Mouse (Mus musculus) layer of hippocampus, adult 11-12 months (tissue): ENCODE results near the gene Lrfn1.
"Not testable (repeated sequence)": the region's sequence is repeated elsewhere in the genome, so short reads cannot be mapped to it uniquely, and the experiment has no call there.

Experiments used
- DNase-seq: peaks from one replicate; pipeline ENCODE4 v3.0.0; 2022; ENCODE audit warnings: low spot score

The Lrfn1 gene

DNA sequence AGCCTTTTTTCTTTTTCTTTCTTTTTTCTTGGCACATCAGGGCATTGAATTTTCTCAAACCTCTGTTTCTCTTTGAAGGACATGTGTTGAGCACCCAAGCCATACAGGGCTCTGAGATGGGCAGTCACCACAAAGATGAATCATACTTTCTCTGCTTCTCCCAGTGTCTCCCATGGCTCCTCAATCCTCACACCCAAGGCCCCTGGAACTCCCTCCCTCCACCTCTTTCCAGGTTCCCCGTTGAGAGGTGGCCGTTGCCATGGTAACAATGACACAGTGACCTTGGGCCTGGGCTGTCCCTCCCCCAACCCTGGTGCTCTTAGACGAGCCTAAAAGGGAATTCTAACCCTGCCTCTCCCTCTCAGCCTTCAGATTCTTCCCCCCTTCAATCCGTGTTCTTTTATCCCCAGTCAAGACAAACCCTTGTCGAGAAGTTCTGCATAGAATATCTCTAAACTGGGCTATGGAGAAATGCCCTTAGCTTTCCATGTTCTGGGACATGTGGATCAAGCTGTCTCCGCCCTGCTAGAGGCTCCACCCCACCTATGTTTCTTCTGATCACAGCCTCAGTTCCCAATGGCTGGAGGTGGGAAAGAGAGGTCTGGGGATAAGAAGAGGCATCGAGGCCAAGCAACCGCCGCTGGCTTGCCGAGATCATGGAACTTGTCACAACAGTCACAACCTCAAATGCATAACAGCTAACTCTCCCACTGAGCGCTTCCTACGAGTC is 4.5 kb upstream of the Lrfn1 start:
- DNase-seq: no peak

DNA sequence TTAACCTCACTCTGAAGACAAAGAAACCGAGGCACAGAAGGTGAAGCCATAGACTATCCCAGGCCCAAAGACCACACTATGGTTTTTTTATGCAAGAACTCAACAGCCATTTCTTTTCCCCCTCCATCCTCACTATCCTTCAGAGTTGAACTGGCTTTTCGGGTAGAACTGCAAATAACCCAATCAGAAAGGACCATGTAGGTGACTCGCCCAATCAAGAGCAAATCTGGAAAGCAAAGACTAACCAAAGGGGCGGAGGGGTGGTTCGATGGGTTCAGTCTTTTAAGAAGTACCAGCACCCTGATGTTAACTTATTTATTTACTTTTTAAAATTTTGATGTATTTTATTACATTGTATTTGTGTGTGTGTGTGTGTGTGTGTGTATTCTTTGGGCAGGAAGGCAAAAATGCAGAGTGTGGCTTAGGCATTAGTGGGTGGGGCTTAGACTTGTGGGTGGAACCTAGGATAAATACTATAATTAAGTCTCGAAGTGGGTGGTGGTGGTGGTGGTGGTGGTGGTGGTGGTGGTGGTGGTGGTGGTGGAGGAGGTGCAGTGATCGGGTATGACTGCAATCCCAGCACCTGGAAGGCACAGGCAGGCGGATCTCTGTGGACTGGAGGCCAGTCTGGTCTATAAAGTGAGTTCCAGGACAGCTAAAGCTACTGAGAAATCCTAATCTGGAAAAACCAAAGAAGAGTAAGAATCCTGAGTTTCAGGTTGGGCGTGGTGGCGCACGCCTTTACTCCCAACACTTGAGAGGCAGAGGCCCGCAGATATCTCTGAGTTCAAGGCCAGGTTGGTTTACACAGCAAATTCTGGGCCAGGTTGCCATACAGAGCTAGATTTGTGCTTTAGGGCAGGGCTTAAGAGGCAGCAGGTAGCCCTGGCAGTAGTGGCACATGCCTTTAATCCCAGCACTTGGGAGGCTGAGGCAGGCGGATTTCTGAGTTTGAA is 3.6 kb upstream of the Lrfn1 start:
- DNase-seq: no peak

DNA sequence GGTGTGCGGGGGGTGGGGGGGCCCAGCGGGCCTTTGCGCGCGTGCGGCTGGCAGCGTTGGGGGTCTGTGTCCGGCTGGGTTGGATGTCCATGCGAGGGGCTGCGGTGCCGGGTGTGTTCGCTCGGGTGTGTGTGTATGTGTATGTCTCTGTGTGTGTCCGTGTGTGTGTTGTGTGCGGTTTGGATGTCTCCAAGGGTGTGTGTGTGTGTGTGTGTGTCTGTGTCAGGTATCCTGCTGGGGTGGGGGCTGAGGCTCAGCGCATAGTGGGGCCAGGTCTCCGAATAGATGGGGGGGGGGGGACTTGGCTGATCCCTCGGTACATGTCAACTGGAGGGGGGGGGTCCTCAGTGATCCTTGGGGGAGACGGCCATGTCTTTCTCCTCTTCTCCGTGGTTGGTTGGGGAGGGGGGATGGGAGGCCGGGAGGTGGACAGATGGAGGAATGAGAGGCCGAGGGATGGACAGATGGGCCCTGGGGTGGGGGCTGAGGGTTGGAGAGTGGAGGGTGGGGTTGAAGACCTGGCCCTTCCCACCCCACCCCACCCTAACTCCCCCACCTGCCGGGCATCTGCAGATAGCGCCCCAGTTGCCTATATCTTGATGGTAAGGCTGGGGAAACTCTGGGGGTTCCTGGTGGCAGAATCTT is 703 bp downstream of the Lrfn1 start:
- DNase-seq: no peak

DNA sequence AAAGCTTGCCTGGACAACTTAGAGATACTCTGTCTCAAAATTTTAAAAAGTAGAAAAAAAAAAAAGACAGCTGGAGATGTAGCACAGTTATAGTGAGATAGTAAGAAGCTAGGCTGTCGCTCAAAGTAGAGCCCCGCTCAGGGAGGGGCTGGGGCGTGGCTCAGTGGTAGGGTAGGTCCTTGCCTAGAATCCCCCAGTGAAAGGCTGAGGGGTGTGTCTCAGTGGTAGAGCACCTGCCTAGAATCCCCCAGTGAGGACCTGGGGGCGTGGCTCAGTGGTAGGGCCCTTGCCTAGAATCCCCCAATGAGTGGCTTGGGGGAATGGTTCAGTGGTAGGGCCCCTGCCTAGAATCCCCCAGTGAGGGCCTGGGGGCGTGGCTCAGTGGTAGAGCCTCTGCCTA is 8.6 kb downstream of the Lrfn1 start:
- DNase-seq: no peak

DNA sequence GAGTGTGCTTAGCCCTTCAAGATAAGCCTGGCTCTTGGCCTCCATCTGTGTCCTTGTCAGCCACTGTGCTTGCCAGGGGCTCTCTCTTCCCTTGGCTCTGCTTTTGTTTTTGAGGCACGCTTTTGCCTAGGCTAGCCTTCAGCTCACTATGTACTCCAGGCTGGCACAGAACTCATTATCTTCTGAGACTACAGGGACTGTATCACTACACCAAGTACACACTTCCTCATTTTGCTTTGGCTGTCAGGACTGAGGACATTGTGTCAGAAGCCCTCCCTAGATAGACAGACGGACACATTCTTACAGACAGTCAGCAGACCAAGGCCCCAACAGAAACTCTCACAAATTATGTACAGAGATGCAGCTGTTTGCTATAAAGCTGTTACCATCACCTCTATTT is 11.0 kb downstream of the Lrfn1 start:
- DNase-seq: no peak

DNA sequence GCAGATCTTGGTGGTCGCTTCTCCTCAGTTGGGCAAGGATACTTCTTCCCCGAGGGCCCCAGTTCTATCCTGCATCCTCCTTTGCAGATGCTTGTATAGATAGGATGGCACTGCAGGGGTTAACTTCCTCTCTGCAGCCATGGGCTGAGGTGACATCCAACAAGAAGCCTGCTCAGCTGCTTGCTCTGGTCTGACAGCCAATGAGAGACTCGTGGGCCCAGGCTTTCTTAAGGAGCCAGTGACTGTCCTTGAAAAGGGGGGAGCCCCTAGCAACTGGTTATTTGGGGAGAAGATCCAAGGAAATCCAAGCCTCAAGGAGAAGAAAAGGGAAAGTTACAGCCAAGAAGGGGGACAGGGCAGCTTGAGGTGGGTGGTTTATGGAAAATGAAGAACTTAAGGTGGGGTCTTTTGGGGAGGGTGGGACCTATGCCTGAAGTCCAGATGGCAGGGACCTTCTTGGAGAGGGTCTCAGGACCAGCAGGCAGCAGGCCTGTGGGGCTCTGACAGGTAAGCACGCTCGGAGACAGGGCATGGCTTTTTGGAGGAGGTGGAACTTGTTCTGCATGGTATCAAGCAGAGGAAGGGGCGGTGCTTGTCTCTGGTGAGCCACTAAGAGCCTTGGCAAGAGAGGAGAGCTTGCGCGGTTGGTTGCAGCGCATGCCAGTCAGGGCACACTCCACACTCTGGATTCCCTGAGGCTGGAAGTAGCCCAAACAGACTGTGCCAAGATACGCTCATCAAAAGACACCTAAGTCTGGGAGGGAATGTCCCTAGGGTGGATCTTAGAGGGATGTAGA is 12.8 kb downstream of the Lrfn1 start:
- DNase-seq: peak; percentile 87

DNA sequence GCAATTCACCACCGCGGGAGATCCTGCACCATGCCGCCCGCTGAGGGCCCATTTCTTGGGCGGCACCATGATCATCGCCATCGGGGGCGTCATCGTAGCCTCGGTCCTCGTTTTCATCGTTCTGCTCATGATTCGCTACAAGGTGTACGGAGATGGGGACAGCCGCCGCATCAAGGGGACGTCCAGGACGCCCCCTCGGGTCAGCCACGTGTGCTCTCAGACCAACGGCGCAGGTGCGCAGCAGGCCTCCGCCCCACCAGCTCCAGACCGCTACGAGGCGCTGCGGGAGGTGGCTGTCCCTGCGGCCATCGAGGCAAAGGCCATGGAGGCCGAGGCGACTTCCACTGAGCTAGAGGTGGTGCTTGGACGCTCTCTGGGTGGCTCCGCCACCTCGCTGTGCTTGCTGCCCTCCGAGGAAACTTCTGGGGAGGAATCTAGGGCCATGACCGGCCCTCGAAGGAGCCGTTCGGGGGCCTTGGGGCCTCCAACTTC is 15.0 kb downstream of the Lrfn1 start:
- DNase-seq: no peak

DNA sequence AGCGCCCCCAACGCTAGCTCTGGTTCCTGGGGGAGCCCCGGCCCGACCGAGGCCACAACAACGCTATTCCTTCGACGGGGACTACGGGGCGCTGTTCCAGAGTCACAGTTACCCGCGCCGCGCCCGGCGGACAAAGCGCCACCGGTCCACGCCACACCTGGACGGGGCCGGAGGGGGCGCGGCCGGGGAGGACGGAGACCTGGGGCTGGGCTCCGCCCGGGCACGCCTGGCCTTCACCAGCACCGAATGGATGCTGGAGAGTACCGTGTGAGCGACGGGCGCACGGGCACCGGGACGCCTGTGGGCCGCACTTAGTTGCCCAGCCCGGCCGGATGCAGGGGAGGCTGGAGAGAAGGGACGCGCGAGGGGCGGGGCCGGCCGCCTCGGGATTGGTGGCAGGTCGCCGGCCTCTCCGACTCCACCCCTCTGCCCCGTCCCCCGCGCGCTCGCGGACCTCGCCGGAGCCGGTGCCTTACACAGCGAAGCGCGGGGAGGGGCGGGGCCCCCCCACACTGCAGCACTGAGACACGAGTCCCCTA is 15.5 kb downstream of the Lrfn1 start:
- no peak for DNase-seq

DNA sequence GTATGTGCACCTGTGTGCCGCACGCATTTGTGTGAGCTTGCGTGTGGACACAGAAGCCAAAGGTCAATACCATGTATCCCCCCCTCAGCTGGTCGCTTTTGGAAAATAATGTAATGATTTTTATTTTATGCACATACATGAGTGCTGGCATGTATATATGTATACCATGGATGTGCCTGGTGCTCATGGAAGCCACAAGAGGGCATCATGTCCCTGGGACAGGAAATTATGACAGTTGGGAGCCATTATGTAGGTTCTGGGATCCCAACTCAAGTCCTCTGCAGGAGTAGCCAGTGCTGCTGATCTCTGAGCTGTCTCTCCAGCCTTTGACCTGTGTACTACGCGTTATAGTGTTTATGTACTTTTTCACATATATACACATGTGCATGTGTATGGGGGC is 24.4 kb downstream of the Lrfn1 start:
- DNase-seq: no peak

DNA sequence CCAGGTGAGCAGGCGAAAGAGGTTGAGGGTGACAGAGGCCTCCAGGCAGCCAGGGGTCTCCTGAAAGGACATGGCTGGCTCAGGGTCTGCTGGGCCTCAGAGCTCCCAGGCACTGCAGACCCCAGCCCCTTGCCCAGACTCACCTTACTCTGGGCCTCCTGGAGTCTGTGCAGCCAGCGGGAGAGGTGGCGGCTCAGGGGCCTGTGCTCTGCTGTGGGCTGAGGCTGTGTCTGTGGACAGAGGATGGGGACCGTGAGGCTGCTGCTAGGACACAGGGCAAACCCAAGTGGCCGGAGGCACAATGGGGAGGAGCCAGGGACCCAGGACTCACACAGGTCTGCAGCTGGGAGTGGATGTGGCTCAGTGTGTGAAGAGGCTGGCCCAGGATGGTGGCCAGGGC is 25.6 kb downstream of the Lrfn1 start:
- DNase-seq: no peak

DNA sequence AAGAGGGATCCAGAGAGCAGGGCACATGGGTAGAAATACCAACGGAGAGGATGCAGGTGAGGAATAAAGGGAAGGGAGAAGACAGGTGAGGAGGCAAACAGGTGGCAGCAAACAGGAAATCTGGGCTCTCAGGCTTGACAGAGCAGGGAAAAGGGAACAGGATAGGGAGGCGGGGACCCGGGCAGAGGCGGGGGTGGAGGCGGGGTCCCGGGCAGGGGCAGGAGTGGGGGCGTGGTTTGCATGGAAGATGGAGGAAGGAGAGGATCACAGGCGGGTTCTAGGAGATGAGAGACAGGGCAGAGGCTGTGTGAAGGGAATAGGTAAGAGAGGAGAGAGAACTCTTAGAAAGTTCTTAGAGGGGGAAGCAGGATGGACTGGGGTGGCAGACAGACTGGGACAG is 27.1 kb downstream of the Lrfn1 start:
- no peak for DNase-seq

DNA sequence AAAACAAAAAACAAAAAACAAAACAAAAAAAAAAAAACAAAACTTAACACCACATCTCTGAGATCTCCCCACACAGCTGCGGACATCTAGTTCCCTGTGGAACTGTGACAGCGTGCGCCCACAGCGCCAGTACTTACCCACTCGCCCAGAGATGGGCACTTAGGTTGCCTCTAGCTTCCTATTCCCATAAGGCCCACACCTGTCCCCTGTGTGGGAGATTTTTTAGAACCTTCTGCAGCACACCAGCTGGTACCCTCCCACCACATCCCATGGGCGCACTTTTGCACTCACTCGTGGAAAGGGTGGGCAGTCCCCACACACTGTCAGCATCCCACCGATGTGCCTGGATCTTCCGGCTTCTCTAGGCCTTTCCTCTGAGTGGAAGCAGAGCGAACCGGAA is 31.1 kb downstream of the Lrfn1 start:
- peak; percentile 38 for DNase-seq

DNA sequence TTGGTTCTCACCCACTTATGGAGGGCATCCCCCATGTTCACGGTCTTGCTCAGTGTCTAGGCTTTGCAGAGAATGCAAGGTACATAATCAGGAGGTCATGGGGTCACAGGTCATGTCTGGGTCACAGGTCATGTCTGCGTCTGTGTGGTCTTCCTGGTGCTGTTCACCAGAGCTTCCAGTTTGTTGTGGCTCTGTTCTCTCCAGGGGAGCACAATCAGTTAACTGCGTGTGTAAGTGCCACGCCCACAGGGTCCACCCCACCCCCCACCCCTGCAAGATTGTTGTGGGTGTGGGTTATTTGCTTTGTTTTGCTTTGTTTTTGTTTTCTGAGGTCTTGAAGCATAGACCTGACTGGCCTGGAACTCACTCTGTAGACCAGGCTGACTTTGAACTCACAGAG is 32.4 kb downstream of the Lrfn1 start:
- DNase-seq: no peak

DNA sequence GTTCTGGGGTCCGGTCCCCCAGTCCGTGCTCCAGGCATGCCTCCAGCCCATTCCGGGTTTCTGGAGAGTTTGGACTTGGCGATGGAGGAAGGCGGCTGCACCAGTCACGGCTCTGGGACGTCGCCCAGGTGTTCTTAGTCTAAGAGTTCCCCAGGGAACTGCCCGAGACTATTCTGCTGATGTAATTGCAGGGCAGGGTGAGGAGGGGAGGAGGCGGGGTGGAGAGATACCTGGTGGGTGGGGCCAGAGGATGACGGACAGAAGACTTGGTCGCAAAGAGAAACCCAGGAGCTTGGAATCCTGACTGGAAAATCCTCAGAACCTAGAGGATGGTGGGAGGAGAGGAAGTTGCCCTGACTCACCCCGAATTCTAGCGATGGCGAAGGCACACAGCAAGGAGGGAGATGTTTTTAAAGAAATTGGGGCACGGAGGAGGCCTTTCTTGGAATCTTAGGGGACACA is 36.3 kb downstream of the Lrfn1 start:
- peak; percentile 19 for DNase-seq

DNA sequence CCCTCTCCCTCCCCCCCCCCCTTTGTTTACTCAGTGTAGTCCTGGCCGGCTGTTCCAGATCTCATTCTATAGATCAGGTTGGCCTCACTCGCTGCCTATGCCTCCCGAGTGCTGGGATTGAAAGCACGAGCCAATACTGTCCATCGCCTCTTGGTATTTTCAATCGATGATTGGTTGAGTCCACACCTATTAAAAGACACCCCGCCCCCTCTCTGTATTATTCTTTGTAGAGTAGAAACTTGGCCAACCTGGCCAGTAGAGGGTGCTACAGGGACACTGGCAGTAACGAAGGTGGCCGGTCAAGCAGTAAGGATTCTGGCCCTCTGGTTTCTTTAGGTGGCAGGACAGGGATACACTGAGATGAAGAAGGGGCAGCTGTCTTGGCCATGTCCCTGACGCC is 38.6 kb downstream of the Lrfn1 start:
- DNase-seq: peak; percentile 47

DNA sequence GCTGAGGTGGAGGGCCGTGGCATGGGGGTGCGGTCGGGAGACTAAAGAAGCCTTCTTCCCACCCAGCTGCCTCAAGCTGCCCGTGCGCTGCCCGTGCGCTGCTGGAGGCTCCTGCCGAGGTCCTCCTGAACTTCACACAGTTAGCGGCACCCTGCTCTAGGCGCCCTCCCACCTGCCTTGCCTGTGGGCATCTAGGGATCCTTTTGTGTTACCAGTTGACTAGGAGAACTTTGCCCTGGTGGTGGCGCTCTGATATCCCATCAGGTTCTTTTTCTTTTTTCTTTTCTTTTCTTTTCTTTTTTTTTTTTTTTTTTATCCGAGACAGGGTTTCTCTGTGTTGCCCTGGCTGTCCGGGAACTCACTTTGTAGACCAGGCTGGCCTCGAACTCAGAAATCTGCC is 39.1 kb downstream of the Lrfn1 start:
- DNase-seq: no peak

DNA sequence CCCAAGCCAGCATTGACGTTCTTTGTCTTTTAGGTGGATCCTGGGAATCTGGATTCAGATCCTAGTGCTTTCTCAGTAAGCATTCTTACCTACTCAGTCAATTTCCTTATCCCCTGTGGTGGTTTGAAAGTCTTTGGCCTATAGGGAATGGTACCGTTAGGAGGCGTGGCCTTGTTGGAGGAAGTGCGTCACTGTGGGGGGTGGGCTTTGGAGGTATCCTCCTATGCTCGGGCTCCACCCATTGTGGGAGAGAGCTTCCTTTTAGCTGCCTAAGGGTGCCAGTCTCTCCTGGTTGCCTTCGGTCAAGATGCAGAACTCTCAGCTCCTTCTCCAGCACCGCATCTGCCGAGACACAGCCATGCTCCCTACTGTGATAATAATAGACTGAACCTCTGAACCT is 40.5 kb downstream of the Lrfn1 start:
- DNase-seq: no peak

DNA sequence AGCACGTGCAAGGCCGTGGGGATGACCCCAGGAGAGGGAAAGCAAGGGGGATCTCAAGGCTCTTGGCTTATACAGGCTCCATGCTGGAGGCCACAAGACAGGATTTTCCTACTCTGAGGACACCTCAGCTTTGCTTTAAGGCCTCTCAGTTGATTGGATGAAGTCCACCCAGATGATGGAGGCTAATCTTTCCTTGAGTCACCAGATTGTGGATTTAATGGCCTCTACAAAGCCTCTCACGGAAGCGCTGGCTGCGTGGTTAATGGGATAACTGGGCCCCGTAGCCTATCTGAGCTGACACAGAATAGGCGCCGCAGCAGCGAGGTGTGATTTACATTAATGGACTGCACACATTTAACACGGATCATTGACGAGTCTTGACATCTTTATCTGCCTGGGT is 43.6 kb downstream of the Lrfn1 start:
- no peak for DNase-seq

DNA sequence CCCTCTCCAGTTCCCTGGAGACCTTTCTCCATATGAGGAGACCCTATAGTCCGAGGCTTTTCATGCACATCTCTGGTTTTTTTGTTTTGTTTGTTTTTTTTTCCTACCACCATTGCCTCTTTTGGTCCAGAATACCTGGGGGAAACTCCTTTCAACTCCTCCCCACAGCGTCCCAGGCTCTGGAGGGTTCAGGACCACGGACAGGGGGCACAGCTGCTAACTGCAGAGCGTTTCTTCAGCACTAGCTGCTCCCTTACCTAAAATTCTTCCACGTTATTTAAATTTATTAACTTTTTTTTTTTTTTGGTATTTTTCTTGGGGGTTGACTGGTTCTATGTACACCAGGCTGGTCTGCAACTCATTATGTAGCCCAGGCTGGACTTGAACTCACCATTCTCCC is 53.8 kb downstream of the Lrfn1 start:
- no peak for DNase-seq

DNA sequence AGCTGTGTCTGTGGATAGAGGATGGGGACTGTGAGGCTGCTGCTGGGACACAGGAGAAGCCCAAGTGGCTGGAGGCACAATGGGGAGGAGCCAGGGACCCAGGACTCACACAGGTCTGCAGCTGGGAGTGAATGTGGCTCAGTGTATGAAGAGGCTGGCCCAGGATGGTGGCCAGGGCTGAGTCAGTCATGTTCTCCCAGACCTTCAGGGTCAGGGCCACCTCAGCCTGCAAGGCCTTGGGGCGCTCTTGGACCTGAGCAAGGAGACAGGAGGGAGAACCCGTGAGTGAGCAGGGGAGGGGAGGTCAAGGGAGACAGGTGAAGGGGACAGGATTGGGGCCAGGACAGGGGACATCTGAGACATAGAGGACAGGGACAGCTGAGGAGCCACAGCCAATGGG is 57.3 kb downstream of the Lrfn1 start:
- not testable (repeated sequence) for DNase-seq

DNA sequence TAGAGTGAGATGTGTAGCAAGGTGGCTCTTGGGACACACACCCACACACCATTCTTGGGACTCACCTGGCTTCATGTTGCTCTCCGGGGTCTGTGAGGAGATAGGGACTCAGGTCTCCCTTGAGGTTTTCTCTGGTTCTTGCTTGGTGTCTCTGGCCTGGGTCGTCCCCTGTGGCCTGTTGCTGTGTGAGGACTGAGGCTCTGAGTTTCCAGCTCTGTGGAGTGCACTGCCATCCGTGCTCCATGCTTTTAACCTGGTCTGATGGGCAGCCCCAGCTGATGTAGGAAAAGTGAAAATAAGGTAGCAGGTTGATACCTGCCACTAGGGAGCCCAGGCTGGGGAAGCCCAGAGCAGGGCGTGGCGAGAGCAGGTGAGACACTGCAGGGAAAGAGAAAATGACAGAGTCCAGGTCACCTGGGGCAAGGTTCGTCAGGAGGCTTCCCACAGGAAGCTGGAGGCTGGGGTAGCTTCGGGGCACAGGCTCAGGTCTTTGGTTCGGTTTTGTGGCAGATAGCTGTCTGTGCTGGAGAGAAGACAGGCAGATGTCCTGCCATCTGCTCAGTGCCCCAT is 58.7 kb downstream of the Lrfn1 start, which contains the start of gene Ifnl2:
Gene Ifnl2 (minus strand): TSS at position 51 of the 570 bp plus-strand sequence.
- not testable (repeated sequence) for DNase-seq
